Mouse (Mus musculus): ENCODE measurements around the gene Rnf13. TPM values are rescaled to one million over a fixed set of nuclear protein-coding genes. Genes with fewer than 3 reads are reported as not detected.

Gene Rnf13
- polyA plus RNA-seq (2012; rRNA removed; ENCODE audit: low replicate concordance): 28.5 and 78.4 TPM in 2 replicates

DNA sequence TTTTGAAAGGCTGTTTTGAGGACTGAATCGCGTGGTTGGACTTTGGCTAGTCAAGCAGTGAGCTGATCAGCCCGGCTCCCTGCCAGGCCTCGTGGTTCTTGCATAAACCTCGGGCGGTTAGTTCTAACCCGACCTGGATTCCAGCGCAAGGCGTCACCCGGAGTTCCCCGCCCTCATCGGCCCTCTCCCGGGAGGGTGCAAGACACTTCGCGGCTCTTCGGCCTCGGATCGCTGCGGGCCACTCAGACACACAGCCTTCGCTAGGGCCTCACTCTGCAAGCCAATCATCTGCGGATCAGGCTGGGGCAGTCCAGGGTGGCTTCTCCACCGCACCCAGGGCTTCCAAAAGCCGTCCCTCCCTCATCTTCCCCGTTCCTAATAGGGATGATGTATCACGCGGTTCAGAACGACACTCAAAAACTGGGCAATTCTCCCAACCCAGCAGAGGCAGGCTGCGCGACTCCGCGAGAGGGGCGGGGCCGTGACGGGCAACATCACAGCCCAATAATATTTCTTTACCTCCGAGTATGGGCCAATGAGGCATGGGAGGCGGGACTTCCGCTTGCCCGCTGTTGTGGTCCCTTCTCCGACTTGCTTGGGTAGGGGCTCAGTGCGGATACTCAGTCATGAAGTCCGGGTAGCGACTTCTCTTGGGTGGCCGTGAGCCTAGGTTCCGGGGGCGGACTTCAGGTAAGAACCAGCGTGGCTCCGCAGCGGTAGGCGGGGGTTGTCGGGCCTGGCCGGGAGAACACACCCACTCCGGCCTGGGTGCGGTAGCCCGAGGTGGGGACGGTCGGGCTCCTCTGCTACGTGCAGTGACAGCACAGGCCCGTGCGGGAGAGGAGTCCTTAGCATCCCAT, at the start of gene Rnf13:
TSS of gene Rnf13 (plus strand) at position 552 of the 860 bp plus-strand sequence.

GRCm38 (mm10) chr3:57692719-57693118, 43.1 kb upstream of the Rnf13 start, which contains the start of gene Ankub1:
TSS of gene Ankub1 (minus strand) at chr3:57692799.

DNA sequence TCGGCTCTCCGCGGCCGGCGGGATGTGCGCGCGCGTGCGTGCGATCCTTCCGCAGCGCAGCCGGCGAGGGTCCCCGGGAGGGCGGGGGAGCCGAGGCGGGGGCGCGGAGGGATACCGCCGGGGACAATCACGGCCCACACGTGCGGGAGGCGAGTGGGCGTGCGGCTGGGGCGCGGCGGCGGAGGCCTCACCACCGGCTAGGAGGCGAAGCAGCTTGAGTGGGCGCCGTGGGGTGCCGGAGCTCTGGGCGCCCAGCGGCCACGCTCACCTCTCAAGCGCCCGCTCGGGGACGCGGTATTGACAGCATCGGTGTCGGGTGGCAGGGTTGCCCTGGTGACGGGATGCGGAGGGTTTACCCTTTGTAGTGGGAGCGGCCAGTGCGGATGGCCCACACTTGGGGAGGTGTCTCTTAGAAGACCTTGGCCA, 111.9 kb downstream of the Rnf13 start, which contains the start of gene Pfn2:
TSS of gene Pfn2 (minus strand) at position 320 of the 426 bp plus-strand sequence.

Other genes starting within 250 kb of the Rnf13 start
- gene Wwtr1, start 160.2 kb upstream of the Rnf13 start, polyA plus RNA-seq (2012; rRNA removed; ENCODE audit: low replicate concordance): 33.2 and 42.8 TPM in 2 replicates
- 11.9 and 24.3 TPM in 2 replicates for gene Commd2, start 84.3 kb upstream of the Rnf13 start, polyA plus RNA-seq (2012; rRNA removed; ENCODE audit: low replicate concordance)
- 0.10 TPM in 1 of 2 replicates, not detected in the other for gene Ankub1, start 43.3 kb upstream of the Rnf13 start, polyA plus RNA-seq (2012; rRNA removed; ENCODE audit: low replicate concordance)
- 5.8 and 30.8 TPM in 2 replicates for gene Pfn2, start 112.0 kb downstream of the Rnf13 start, polyA plus RNA-seq (2012; rRNA removed; ENCODE audit: low replicate concordance)